7 mouse cellular contexts compared by ENCODE assay signal in genomic region chr3:9466287-9466686, GRCm38 (mm10).
DNase-seq lines count a peak whose midpoint lies in the region; ATAC-seq lines count a peak whose summit lies in the region.

No protein-coding gene starts in this region.

- WGBS in limb, embryonic 13.5 days: 48% methylated on average over 3 of the region's 3 CpGs

- peaks cover 30% of the 10 kb centered on the region for H3K36me3 ChIP-seq in limb, embryonic 13.5 days

- H3K27ac ChIP-seq in limb, embryonic 13.5 days: no peak overlapping the region

- ATAC-seq in CD4-positive, CD25-positive, alpha-beta regulatory T cell, adult 4 months: peak; percentile 98
- peak; percentile 55; the same call in 1 of the 2 replicates for ATAC-seq in limb, embryonic 13.5 days (ENCODE audit: low FRiP score, low read depth)

- H3K27me3 ChIP-seq in limb, embryonic 13.5 days: no peaks in the 10 kb centered on the region

- H3K4me3 ChIP-seq in limb, embryonic 13.5 days: no peak overlapping the region

- no peak overlapping the region for H3K4me2 ChIP-seq in limb, embryonic 13.5 days (replicated peaks)

- no peaks in the 10 kb centered on the region for H3K9me3 ChIP-seq in limb, embryonic 13.5 days

- H3K4me1 ChIP-seq in limb, embryonic 13.5 days: peaks cover 6% of the 10 kb centered on the region

- H3K9ac ChIP-seq in limb, embryonic 13.5 days: no peak overlapping the region

- DNase-seq in 3T3-L1 (ENCODE audit: low read depth, low spot score): peak; percentile 76
- peak; percentile 31 for DNase-seq in c-Kit-positive CD71-positive TER-119-negative erythroid progenitor cells, embryonic 14.5 days (ENCODE audit: low read depth)
- peak; percentile 40 to 71 for DNase-seq in frontal cortex, postnatal 36 days (ENCODE audit: low spot score in 2 of 2)
- peak; percentile 24 to 63 for DNase-seq in kidney, adult 8-10 months
- peak; percentile 12 to 38 for DNase-seq in natural killer cell, adult 2 months (ENCODE audit: low spot score in 2 of 2)

Comparison
In these comparisons a context has a peak if more than half of its experiments do, and no peak if none do; other contexts are left out.
1. DNase-seq: peak in every context shown above with its lines; median percentile 76 in 3T3-L1; 56 in frontal cortex, postnatal 36 days; 44 in kidney, adult 8-10 months; 31 in c-Kit-positive CD71-positive TER-119-negative erythroid progenitor cells, embryonic 14.5 days; 25 in natural killer cell, adult 2 months.